Mouse (Mus musculus) skeletal muscle tissue, adult 2 months (tissue): ENCODE measurements at regions not wholly inside any gene's neighbourhood (a gene's known extent, or its start where the extent isn't known, plus 50 kb on each side); places are given as distances from the start of the nearest gene placed in this dataset.
"Not testable (repeated sequence)": the region's sequence is repeated elsewhere in the genome, so short reads cannot be mapped to it uniquely, and the experiment has no call there.

Experiments used
- DNase-seq: peaks from one replicate; pipeline ENCODE4 v3.0.0-alpha.2; 2012; ENCODE audit warnings: low read depth, low spot score

DNA sequence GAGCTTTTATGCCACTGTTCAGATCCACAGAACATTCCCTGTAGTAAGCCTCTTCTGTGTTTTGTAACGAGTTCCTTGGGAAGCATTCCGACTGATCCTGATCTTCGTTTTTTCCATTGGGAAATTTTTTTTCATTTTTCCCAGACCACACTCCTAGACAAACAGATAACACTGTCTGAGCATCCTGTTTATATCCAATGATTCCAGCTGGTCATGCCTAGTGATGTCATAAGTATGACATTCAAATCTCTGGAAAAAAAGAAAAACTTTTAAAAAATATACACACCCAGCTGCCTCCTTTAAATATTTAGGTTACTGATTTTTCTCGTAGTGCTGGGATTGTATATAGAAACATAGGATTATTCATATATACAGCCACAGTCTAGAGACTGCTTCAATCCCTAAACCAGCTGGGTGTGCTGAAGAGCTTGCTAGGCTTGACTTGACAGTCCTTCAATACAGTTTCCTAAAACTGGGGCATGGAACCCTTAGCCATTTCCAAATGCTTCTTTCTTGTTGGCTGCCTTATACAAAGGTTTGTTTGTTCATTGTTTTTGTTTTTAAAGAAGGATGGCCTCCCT, 116.0 kb upstream of the Ghr start:
- DNase-seq, result no peak

DNA sequence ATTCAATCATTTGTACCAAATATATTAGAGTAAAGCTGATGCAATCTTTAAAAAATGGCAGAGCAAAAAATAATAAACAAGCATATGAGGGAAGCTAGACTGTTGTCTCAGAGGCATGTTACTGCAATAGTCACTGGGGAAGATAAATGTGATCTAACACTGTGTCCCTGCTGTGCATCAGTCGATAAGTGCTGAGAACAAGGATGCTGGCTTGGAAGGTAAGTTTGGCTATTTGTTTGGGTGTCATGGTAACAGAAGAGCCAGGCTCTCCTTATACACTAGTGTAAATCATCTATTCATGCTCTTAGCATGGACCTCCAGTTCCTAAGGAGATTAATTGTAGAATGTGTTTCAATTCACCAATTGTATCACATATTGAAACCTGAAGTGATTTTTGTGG, 102.0 kb upstream of the Ghr start:
- no peak for DNase-seq

- not testable (repeated sequence) for DNase-seq
These were observed 93.7 kb upstream of the Ghr start for GRCm38 (mm10) chr15:3677026-3677425.

GRCm38 (mm10) chr15:3672586-3672985, 89.3 kb upstream of the Ghr start:
- peak; percentile 3 for DNase-seq

GRCm38 (mm10) chr15:3671169-3671568, 87.9 kb upstream of the Ghr start:
- DNase-seq, result no peak

DNA sequence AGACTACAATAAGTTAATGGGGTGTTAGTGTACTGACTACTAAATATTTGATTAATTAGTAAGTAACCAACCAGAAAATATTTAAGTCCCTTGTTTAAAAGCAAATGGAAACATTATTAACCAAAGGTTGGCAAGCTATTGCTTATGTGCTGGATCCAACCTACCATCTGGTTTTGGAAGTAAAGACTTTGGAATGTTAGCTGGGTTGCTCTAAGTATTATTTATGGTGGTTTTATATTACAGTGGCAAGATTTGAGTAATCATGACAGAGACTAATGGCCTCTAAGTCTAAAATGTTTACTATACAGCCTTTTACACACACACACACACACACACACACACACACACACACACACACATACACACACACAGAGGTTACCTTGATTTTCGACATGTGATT, 86.1 kb upstream of the Ghr start:
- no peak for DNase-seq

GRCm38 (mm10) chr15:3668863-3669262, 85.6 kb upstream of the Ghr start:
- DNase-seq, result no peak

GRCm38 (mm10) chr15:3648741-3649140, 65.4 kb upstream of the Ghr start:
- DNase-seq, result no peak

GRCm38 (mm10) chr15:3640091-3640490, 56.8 kb upstream of the Ghr start:
- DNase-seq, result no peak
